Mouse (Mus musculus) adrenal gland, postnatal 14 days (tissue): ENCODE data around the gene Slc2a2. TPM values are rescaled to one million over a fixed set of nuclear protein-coding genes. Genes with fewer than 3 reads are reported as not detected.
"Not testable (repeated sequence)": the region's sequence is repeated elsewhere in the genome, so short reads cannot be mapped to it uniquely, and the experiment has no call there.

ENCODE experiments used
- DNase-seq: peaks from one replicate; pipeline ENCODE4 v3.0.0; 2021; ENCODE audit warnings: mixed read lengths
- total RNA-seq: library from RNA; stranded (reverse); gene quantifications from 2 replicates; pipeline ENCODE4 v1.2.3, GENCODE M21; 2021

Gene Slc2a2
- total RNA-seq, 1 experiment from 2014 or later = 24.3 TPM

DNA sequence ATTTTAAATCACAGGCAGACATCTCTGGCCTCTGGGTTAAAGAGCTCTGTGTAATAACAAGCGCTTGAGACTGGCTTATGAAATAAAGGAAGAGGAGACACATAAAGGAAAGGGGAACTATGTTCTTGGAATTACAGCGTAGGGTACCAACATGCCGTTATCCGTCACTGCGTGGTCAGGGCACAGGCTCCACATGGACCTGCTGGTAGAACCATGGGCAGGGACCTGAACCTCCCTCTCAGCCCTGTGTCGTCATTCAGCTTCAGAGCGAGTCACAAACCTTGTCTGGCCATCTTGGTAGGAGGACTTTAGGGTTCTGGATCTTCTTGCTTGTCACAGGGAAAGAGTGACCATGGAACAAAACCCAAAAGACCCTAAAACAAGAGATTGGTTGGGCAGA lies 28.7 kb downstream of the Slc2a2 start:
- no peak for DNase-seq

DNA sequence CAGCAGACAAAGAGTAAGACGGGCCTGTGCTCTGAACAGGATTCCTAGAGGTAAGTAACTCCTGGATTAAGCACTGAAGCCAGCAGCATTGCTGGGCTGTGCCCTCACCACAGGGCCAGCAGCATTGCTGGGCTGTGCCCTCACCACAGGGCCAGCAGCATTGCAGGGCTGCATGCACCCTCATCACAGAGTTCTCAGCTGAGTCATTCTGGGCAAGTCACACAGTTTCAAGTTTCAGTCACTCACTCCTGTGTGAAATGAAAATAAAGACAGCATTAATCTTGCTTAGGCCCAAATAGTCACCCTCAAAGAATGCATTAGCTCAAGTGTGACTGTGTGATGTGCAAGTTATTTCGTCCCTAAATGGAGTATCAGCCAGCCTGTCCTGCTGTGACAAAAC lies 37.0 kb downstream of the Slc2a2 start:
- no peak for DNase-seq

DNA sequence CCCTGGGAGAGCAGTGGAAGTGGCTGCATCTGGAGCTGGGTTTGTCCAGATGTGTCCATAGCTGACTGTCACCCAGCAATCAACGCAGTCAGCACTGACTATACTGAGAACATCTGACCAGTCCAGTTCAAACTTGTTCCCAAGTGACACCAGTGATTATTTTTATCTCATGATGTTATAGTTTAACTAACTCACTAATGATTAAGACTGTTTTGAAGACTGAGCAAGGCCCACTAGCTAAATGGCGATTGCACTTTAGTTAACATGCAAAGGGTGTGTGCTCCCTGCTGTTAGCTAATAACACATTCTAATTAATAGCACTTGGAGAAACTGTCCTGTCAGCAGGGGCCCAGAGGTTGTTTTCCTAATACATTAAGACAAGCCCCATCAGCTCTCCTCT lies 39.3 kb downstream of the Slc2a2 start:
- DNase-seq = no peak

DNA sequence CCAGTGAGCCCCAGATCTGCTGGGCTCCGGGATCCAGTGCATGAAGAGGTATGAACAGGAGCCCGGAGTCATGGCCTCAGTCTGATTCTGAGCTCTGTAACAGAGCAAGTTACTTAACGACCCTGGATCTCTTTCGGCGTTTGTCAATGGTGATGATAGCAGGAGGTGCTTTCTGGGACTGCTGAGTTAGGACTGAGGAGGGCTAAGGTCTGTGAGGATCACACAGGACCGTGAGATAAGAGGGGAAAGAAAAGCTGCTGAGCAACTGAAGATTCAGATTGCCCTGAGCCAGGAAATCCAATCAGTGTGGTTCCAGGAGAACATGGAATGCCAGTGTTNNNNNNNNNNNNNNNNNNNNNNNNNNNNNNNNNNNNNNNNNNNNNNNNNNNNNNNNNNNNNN lies 42.6 kb downstream of the Slc2a2 start:
- no peak for DNase-seq

DNA sequence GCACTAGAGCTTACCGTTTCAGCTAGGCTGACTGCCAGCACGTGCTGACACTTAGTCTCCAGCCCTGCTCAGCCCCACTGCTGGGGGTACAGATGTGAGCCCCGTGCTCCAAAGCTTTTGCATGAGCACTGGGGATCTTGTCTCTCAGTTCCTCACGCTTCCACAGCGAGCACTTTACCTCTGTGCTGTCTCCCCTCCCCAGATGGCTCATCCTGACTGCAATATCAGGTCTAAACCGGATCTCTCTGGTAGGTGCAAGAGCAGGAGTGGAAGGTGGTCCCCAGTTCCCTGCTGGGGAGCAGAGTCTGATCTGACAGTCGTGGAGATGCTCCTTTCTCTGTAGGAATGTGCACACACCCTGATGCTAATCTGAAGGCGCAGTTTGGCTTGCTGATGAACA lies 45.5 kb downstream of the Slc2a2 start:
- no peak for DNase-seq

DNA sequence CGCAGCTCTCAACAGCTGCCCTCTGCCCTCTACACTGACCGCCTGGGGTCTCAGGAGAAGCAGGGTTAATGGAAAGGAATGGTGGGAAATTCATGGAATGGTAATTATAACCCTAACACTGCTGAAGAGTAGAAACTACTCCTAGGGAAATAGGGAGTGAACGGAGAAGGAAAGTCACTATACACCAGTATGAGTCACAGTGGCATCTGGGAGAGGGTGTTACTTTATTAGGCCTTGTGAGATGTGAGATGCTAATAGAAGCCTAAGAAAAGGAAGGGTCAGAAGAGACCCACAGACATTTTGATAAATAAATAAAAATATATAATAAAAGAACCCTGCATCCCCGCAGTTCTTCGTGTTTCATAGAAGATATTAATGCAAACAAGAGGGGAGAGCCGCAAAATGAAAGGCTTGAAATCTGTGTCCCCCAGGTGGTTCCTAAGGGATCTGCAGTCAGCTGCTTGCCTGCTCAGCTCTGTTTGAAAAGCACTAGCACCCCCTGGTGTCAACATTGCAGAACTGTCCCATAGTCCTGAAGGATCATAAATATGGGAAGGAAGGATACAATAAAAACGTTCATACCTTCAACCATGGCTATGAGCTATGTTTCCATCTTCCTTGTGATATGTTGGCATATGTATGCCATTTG lies 48.3 kb downstream of the Slc2a2 start:
- DNase-seq = peak; percentile 86

DNA sequence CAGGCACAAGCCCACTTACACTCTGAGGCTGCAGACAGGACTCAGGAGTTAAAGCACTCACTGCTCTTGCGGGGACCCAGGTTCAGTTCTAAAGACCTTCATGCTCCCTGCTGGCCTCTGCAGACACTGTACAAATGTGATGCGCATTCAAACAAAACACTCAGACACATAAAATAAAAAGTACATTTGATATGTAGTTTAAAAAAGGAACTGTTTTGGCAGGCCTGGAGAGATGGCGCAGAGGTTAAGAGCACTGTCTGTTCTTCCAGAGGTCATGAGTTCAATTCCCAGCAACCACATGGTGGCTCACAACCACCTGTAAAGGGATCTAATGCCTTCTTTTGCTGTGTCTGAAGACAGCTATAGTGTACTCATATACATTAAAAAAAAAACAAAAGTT lies 50.4 kb downstream of the Slc2a2 start:
- DNase-seq = no peak

DNA sequence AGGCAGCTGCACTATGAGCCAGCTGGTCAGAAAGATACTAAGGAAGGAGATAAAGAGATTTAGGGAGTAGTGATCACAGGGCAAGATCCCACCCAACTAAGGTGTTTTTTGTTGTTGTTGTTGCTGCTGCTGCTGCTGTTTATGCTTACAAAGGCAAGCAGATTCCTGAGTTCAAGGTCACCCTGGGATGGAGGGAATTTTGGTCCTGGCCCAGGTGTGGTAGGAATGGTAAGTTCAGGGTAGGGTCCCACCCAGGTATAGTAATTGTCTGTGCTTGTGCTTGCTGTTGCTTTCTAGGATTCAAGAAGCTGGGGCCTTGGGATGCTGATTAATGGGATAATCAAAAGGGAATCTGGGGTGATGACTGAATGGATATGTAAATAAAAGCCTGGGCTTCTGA lies 51.3 kb downstream of the Slc2a2 start:
- no peak for DNase-seq

DNA sequence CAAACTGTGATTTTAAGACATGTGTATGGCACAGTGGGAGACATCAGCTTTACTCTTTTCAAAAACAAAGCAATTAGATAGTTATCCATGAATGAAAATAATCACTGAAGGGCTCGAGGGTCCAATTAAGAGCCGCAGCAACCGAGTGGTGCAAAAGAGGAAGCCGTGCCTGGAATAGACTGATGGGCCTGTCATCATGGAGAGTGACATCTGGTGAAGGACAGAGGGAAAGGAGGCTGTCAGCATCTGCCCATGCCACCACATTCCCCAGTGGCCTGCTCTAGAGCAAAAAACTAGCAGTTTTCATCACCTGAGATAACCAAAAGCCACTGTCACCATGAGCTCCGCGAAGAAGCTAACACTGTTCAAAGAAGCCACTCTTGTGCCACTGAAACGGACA lies 57.8 kb downstream of the Slc2a2 start:
- no peak for DNase-seq

DNA sequence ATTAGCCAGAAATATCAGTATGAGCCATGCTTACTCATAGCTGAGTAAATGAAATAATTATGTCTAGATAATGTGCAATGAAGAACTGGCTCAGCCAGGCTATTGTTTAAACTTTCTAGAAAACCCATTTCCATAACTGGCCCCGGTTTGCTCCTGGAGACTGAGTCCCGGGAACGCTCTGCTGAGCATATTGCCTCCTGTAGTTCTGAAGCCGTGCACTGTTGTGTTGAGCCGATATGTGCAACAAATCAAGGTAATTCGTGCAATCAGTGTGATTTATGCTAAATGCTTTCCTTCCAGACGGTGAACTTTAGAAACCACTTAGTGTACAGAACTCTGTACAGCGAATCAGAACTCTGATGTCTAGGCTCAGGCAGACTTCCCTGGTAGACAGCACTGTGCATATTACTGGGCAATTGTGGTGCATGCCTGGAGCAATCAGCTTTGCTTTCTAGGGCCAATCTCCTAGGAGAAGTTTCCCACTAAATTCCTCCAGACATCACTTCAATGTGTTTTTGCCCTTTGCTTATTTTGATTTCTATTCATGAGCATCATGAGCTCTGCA lies 63.6 kb downstream of the Slc2a2 start:
- no peak for DNase-seq

DNA sequence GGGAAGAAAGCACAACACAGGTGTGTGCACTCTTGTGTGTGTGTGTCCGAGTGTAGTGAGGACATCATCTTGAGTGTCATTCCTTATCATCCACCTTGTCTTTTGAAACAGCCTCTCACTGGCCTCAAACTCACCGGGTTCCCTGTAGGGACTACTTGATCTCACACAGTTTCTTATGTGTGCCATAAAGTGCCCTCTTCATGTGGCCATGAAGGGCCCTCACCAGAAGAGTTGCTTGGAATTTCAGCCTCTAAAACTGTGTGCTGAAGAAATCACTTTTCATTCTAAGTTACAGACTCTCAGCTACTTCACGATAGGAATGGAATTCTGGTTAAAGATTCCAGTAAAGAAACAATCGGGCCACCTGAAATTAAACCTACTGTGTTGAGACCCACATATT lies 69.2 kb downstream of the Slc2a2 start:
- no peak for DNase-seq

DNA sequence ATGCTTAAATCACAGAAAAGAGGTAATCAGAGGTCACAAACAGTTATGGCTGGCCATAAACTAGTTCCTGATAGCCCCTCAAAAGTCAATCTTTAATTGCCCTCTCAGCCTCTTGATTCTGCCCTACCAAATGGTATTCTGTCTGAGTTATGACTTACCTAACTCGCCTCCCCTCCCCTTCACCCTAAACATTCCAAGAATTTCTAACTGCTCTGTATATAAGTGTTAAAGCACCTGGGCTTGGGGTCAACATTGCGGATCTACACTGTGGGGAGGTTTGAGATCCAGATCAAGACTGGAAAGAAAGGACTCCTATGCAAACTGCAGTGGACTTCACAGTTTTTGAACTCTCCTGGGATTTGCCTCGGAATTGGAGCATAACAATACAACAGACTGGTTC lies 70.5 kb downstream of the Slc2a2 start:
- DNase-seq = no peak

DNA sequence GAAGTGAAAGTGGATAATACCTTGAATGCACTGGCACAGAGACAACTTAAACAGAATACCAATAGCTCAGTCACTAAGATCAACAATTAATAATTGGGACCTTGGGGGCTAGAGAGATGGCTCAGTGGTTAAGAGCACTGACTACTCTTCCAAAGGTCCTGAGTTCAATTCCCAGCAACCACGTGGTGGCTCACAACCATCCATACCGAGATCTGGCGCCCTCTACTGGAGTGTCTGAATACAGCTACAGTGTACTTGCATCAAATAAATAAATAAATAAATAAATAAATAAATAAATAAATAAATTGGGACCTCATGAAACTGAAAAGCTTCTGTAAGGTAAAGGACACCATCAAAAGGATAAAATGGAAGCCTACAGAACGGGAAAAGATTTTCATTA lies 75.2 kb downstream of the Slc2a2 start:
- DNase-seq = not testable (repeated sequence)

DNA sequence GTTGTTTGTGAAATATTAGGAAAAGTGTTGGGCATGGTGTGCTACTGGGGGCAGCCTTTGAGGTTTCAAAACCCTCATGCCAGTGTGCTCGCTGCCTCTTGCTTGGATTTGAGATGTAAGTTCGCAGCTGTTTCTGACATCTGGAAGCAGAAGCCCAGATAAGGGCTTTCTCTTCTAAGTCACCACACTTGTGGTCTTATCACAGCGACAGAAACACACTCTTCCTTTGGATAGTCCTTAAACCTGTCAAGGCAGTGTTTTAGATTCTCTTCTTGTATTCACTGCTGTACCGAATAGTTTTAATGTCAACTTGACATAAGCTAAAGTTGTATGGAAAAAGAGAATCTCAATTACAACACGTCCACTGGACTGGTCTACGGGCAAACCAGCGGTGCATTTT lies 77.7 kb downstream of the Slc2a2 start:
- DNase-seq = no peak

DNA sequence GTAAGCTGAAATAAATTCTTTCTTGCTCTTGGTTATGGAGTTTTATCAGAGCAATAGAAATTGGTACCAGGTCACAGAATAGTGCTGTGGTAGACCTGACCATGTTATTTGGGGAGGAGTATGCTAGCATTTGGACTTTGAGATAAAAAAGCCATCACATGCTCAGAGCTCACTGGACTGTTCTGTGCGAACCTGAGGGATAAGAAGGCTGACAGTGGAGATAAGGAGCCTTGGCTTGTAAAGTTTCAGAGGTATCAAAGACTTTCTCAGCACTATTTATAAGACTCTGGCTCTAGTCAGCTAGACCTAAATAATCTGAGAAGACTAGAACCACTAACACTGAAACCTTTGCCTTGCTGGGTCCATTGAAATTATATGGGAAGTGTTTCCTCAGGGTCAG lies 78.3 kb downstream of the Slc2a2 start:
- no peak for DNase-seq

DNA sequence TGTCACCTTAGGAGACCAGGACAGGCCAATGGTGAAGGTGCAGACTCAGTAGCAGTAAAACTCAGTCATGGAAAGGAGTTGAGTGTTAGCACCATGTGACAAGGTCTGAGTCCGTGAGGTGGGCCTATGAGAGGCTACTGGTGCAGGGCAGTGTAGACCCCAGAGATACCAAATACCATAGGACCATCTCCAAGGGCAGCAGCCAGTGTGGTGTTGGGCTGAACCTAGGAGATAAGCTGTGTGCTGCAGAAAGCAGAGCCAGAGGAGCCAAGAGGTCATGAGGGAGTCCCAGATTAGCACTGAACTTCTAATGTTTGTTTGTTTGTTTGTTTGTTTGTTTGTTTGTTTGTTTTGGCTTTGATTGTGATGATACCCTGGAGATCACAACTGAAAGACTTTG lies 78.8 kb downstream of the Slc2a2 start:
- no peak for DNase-seq

DNA sequence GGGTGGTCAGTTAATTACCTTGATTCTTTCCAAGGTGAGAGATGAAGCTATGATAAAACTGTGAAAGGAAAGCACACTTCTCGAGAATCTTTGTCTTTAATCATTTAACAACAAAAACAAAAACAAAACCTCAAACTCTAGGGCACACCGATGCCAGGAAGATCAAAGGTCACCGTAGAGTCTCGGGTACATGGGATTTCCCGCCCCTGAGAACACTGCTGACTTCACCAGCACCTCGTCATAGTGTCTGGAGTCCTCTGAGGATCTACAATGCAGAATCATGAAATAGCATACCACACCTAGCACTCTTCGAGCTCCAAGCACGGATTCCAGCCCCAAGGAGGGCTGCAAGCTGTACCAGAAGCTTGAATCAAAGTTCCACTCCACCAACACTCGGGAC lies 82.8 kb downstream of the Slc2a2 start:
- DNase-seq = no peak

Other genes starting within 250 kb of the Slc2a2 start
- gene Eif5a2, start 83.4 kb downstream of the Slc2a2 start, total RNA-seq = 2.2 and 3.2 TPM in 2 replicates
- 186 and 218 TPM in 2 replicates for gene Rpl22l1, start 107.5 kb downstream of the Slc2a2 start, total RNA-seq
- gene Gm1527, start 194.7 kb downstream of the Slc2a2 start, total RNA-seq = not detected in 2 replicates